Mouse (Mus musculus): Measurements from ENCODE around the gene Mknk2.

- no peak for TF ChIP-seq EP300 (IDR thresholded peaks at IDR 0.05; ENCODE audit: low read depth in 1 of 2, low read length in 2 of 2)
- no peak for TF ChIP-seq NELFE (IDR thresholded peaks at IDR 0.05; ENCODE audit: low read depth, low read length)
- TF ChIP-seq POLR2A (IDR thresholded peaks at IDR 0.05; ENCODE audit: control insufficient read depth in 1 of 2, insufficient read depth in 1 of 2, low read depth in 1 of 2, low read length in 2 of 2, poor library complexity in 1 of 2) = no peak
- TF ChIP-seq RCOR1 (IDR thresholded peaks at IDR 0.05; ENCODE audit: low read depth, low read length) = no peak
- TF ChIP-seq POLR2AphosphoS5 (IDR thresholded peaks at IDR 0.05; ENCODE audit: borderline replicate concordance, low read depth, low read length) = no peak
- no peak for TF ChIP-seq POLR2AphosphoS2 (IDR thresholded peaks at IDR 0.05; ENCODE audit: low read length)
- TF ChIP-seq MYC (IDR thresholded peaks at IDR 0.05; ENCODE audit: low read depth, low read length) = no peak
- no peak for TF ChIP-seq MYB (IDR thresholded peaks at IDR 0.05; ENCODE audit: low read depth, low read length)
- TF ChIP-seq GATA1 (IDR thresholded peaks at IDR 0.05; ENCODE audit: low read depth, low read length) = no peak
These were observed 4.2 kb downstream of the Mknk2 start for GRCm38 (mm10) chr10:80673690-80674089.

Measured in MEL (cell line).